Mouse (Mus musculus): ENCODE measurements around the gene Ube2cbp. TPM values are rescaled to one million over a fixed set of nuclear protein-coding genes. Genes with fewer than 3 reads are reported as not detected.

The Ube2cbp gene
- total RNA-seq, 2 experiments from 2014 or later = 2.9 to 4.3 TPM

Other genes starting within 250 kb of the Ube2cbp start
- gene Dop1a, start 2.2 kb upstream of the Ube2cbp start, total RNA-seq (2021) = 10 to 100 TPM; 51.0 to 58.8 TPM
- gene Pgm3, start 106.9 kb upstream of the Ube2cbp start, total RNA-seq (2021) = 10 to 100 TPM; 18.1 to 18.8 TPM
- gene Rwdd2a, start 107.0 kb upstream of the Ube2cbp start, total RNA-seq (2021) = 10 to 100 TPM; 32.3 to 35.7 TPM
- gene Me1, start 231.0 kb upstream of the Ube2cbp start, total RNA-seq (2021) = 10 to 100 TPM; 84.3 to 87.7 TPM